In genomic region chr6:8907917-8908316, GRCm38 (mm10) we compare ENCODE assay signal across 24 mouse cellular contexts. TPM values are rescaled to one million over a fixed set of nuclear protein-coding genes. Genes with fewer than 3 reads are reported as not detected.
DNase-seq lines count a peak whose midpoint lies in the region; ATAC-seq and TF ChIP-seq lines count a peak whose summit lies in the region.
"Had no signal": no experiment of that assay in that cellular context is flagged by ENCODE, and none has a peak within 500 bp of the region (broad histone marks: within the 10 kb centered on the region; RNA-seq: fewer than 3 reads in every experiment).

No protein-coding gene starts in this region.

- H3K9ac ChIP-seq in CH12.LX (ENCODE audit: insufficient read depth, low read depth), result no peak overlapping the region
- H3K9ac ChIP-seq in embryonic facial prominence, embryonic 11.5 days (replicated peaks; ENCODE audit: low read length), result no peak overlapping the region
- H3K9ac ChIP-seq in forebrain, postnatal 0 days, result no peak overlapping the region
- H3K9ac ChIP-seq: embryonic facial prominence, embryonic 13.5 days; forebrain, embryonic 12.5 days had no signal

- H3K4me1 ChIP-seq in CH12.LX (ENCODE audit: control insufficient read depth in 1 of 2, insufficient read depth in 2 of 2), result peaks cover 8 to 40% of the 10 kb centered on the region in 2 experiments; a peak in 3 of 4 replicates
- no peaks in the 10 kb centered on the region for H3K4me1 ChIP-seq in embryonic facial prominence, embryonic 11.5 days (ENCODE audit: control insufficient read depth, insufficient read depth, low read length)
- no peaks in the 10 kb centered on the region for H3K4me1 ChIP-seq in forebrain, postnatal 0 days (ENCODE audit: insufficient read depth)
- H3K4me1 ChIP-seq: embryonic facial prominence, embryonic 13.5 days; forebrain, embryonic 12.5 days had no signal

- no peak for ATAC-seq in embryonic facial prominence, embryonic 11.5 days (replicated peaks; ENCODE audit: insufficient number of reproducible peaks, low FRiP score, low TSS enrichment, low read depth)
- ATAC-seq in forebrain, postnatal 0 days, result no peak
- ATAC-seq: CD4-positive, CD25-positive, alpha-beta regulatory T cell, adult 4 months; forebrain, embryonic 14.5 days; forebrain, embryonic 16.5 days had no signal

- H3K79me2 ChIP-seq in CH12.LX (replicated peaks; ENCODE audit: control insufficient read depth, extremely low read depth, insufficient read depth, poor library complexity, severe bottlenecking), result no peaks in the 10 kb centered on the region

- TF ChIP-seq POLR2A in CH12.LX (IDR thresholded peaks at IDR 0.05; ENCODE audit: low read depth, low read length), result no peak

- in situ Hi-C loops in CH12.LX (cut with MboI; ENCODE audit: low pct_ligation_motif_present, low pct_unique_long_range_greater_than_20kb, low sequenced_read_pairs), result no loop called here

- peak; percentile 16 for DNase-seq in A20 (ENCODE audit: low read depth, low spot score)
- peak; percentile 70 for DNase-seq in CH12.LX (ENCODE audit: extremely low read depth)
- DNase-seq in embryonic facial prominence, embryonic 11.5 days (ENCODE audit: low spot score), result peak; percentile 22
- DNase-seq in spleen, postnatal 14 days (ENCODE audit: low spot score in 2 of 2), result no peak
- DNase-seq in forebrain, postnatal 0 days, result no peak
- no peak for DNase-seq in right cerebral cortex, adult 18-20 months
- DNase-seq: adrenal gland, adult 2 months; adrenal gland, postnatal 10 days; adrenal gland, postnatal 25 days; B cell, adult 2 months; cerebellum, adult 11 months; cerebellum, adult 18-20 months; cerebellum, adult 8-10 months; cerebellum, adult 9-11 months; cerebellum, postnatal 14 days; cerebellum, postnatal 36 days; embryo, embryonic 11 days had no signal

- no peak for TF ChIP-seq CTCF in CH12.LX (conservative IDR thresholded peaks at IDR 0.05 in 1 of 2, IDR thresholded peaks at IDR 0.05 in 1 of 2; ENCODE audit: low read depth in 2 of 2, low read length in 2 of 2)
- TF ChIP-seq CTCF in forebrain, postnatal 0 days (IDR thresholded peaks at IDR 0.05; ENCODE audit: low read depth), result no peak

- no peak overlapping the region for H3K4me3 ChIP-seq in CH12.LX (replicated peaks in 1 of 3; ENCODE audit: low read depth in 2 of 3, low read length in 2 of 3, poor library complexity in 1 of 3)
- H3K4me3 ChIP-seq in embryonic facial prominence, embryonic 11.5 days (ENCODE audit: low read depth, low read length), result no peak overlapping the region
- no peak overlapping the region for H3K4me3 ChIP-seq in forebrain, postnatal 0 days (ENCODE audit: low read depth, low read length)
- H3K4me3 ChIP-seq: embryonic facial prominence, embryonic 13.5 days; forebrain, embryonic 12.5 days had no signal

- no peaks in the 10 kb centered on the region for H3K9me3 ChIP-seq in CH12.LX (replicated peaks; ENCODE audit: low read length)
- no peaks in the 10 kb centered on the region for H3K9me3 ChIP-seq in embryonic facial prominence, embryonic 11.5 days (replicated peaks; ENCODE audit: control insufficient read depth, low read length)
- H3K9me3 ChIP-seq in forebrain, postnatal 0 days (ENCODE audit: low read length), result no peaks in the 10 kb centered on the region
- H3K9me3 ChIP-seq: embryonic facial prominence, embryonic 13.5 days; forebrain, embryonic 12.5 days had no signal

- peak; percentile 67 for TF ChIP-seq EP300 in CH12.LX (IDR thresholded peaks at IDR 0.05; ENCODE audit: low read length)

- no peaks in the 10 kb centered on the region for H3K36me3 ChIP-seq in CH12.LX (replicated peaks in 1 of 2; ENCODE audit: control insufficient read depth in 1 of 2, insufficient read depth in 1 of 2, low read length in 1 of 2)
- no peaks in the 10 kb centered on the region for H3K36me3 ChIP-seq in embryonic facial prominence, embryonic 11.5 days (replicated peaks; ENCODE audit: control insufficient read depth, insufficient read depth, low read depth, low read length)
- H3K36me3 ChIP-seq in forebrain, postnatal 0 days (ENCODE audit: insufficient read depth), result no peaks in the 10 kb centered on the region
- H3K36me3 ChIP-seq: embryonic facial prominence, embryonic 13.5 days; forebrain, embryonic 12.5 days had no signal

- no peak overlapping the region for H3K27ac ChIP-seq in CH12.LX (ENCODE audit: insufficient read depth, low read depth)
- no peak overlapping the region for H3K27ac ChIP-seq in embryonic facial prominence, embryonic 11.5 days (replicated peaks; ENCODE audit: low read depth, low read length)
- no peak overlapping the region for H3K27ac ChIP-seq in forebrain, postnatal 0 days (ENCODE audit: low read depth, low read length)
- H3K27ac ChIP-seq: embryonic facial prominence, embryonic 13.5 days; forebrain, embryonic 12.5 days had no signal

- no peak for TF ChIP-seq RAD21 in CH12.LX (IDR thresholded peaks at IDR 0.05; ENCODE audit: low read depth, low read length)

- dilution Hi-C loops in CH12.LX (cut with MboI; ENCODE audit: extremely low pct_ligation_motif_present, extremely low pct_unique_long_range_greater_than_20kb, low sequenced_read_pairs), result no loop called here

- 46% methylated on average over 3 of the region's 3 CpGs for WGBS in embryonic facial prominence, embryonic 11.5 days
- WGBS in forebrain, postnatal 0 days, result 70% methylated on average over 3 of the region's 3 CpGs

- no peak overlapping the region for H3K4me2 ChIP-seq in CH12.LX (ENCODE audit: insufficient read depth, low read depth, poor library complexity, severe bottlenecking)
- H3K4me2 ChIP-seq in embryonic facial prominence, embryonic 11.5 days (ENCODE audit: low read depth, low read length), result no peak overlapping the region
- H3K4me2 ChIP-seq in forebrain, postnatal 0 days (ENCODE audit: low read depth), result no peak overlapping the region
- H3K4me2 ChIP-seq: embryonic facial prominence, embryonic 13.5 days; forebrain, embryonic 12.5 days had no signal

- H3K27me3 ChIP-seq in CH12.LX (replicated peaks), result no peaks in the 10 kb centered on the region
- no peaks in the 10 kb centered on the region for H3K27me3 ChIP-seq in embryonic facial prominence, embryonic 11.5 days (ENCODE audit: control insufficient read depth, insufficient read depth, low read length)
- no peaks in the 10 kb centered on the region for H3K27me3 ChIP-seq in forebrain, postnatal 0 days (ENCODE audit: insufficient read depth, low read length)
- H3K27me3 ChIP-seq: embryonic facial prominence, embryonic 13.5 days; forebrain, embryonic 12.5 days had no signal

TF ChIP-seq in CH12.LX, 34 proteins besides CTCF, POLR2A, EP300 and RAD21:
- TF ChIP-seq ELF1 (IDR thresholded peaks at IDR 0.05; ENCODE audit: low read depth, low read length) (no peak), ZMIZ1 (IDR thresholded peaks at IDR 0.05; ENCODE audit: low read depth, low read length) (no peak), ETS1 (conservative IDR thresholded peaks at IDR 0.05; ENCODE audit: low read depth, low read length) (peak; percentile 62), USF2 (conservative IDR thresholded peaks at IDR 0.05; ENCODE audit: low read depth, low read length) (no peak), KAT2A (IDR thresholded peaks at IDR 0.05; ENCODE audit: insufficient replicate concordance, low read length) (no peak), USF1 (IDR thresholded peaks at IDR 0.05; ENCODE audit: low read depth, low read length) (no peak), MAZ (IDR thresholded peaks at IDR 0.05; ENCODE audit: low read depth, low read length) (no peak), MYC (IDR thresholded peaks at IDR 0.05; ENCODE audit: low read depth, low read length) (no peak), IRF4 (IDR thresholded peaks at IDR 0.05; ENCODE audit: low read depth, low read length) (peak; percentile 51; the same call in 1 of the 2 replicates), SIN3A (IDR thresholded peaks at IDR 0.05; ENCODE audit: low read length) (no peak), MXI1 (IDR thresholded peaks at IDR 0.05; ENCODE audit: low read depth, low read length) (no peak), UBTF (IDR thresholded peaks at IDR 0.05; ENCODE audit: low read depth, low read length) (no peak), CHD2 (IDR thresholded peaks at IDR 0.05; ENCODE audit: low read length) (no peak), MAX (IDR thresholded peaks at IDR 0.05; ENCODE audit: low read length) (no peak), TCF12 (IDR thresholded peaks at IDR 0.05; ENCODE audit: low read depth, low read length) (0 out of 2 replicates have a peak, but pooled peaks have one; percentile 32), TBP (conservative IDR thresholded peaks at IDR 0.05; ENCODE audit: low read depth, low read length) (no peak), E2F4 (IDR thresholded peaks at IDR 0.05; ENCODE audit: insufficient replicate concordance, low read depth, low read length) (no peak), MEF2A (IDR thresholded peaks at IDR 0.05; ENCODE audit: borderline replicate concordance, low read depth, low read length) (peak; percentile 86; the same call in 1 of the 2 replicates), CHD1 (IDR thresholded peaks at IDR 0.05; ENCODE audit: low read depth, low read length) (no peak), GABPA (IDR thresholded peaks at IDR 0.05; ENCODE audit: insufficient replicate concordance, low read depth, low read length) (no peak), BHLHE40 (IDR thresholded peaks at IDR 0.05; ENCODE audit: low read depth, low read length) (peak; percentile 66), POLR2AphosphoS2 (IDR thresholded peaks at IDR 0.05; ENCODE audit: low read depth, low read length) (no peak), ZNF384 (IDR thresholded peaks at IDR 0.05; ENCODE audit: low read depth, low read length) (no peak), HCFC1 (IDR thresholded peaks at IDR 0.05; ENCODE audit: low read depth, low read length) (no peak)

RNA-seq across cellular contexts. Expression of gene Nxph1, which starts 40.3 kb away (rescaled TPM):
- total RNA-seq in CH12.LX (2012; rRNA removed) (not detected in 2 replicates), CH12.LX (2014; rRNA removed) (not detected in 2 replicates)
- polyA plus RNA-seq in CH12.LX (2012; ENCODE audit: insufficient read length, low read depth), result not detected in 2 replicates
- polyA plus RNA-seq in embryonic facial prominence, embryonic 11.5 days (2014; fragmentation: Nextera tagmentation; extraction: Ambion mirVana), result 0.79 and 1.4 TPM in 2 replicates
- total RNA-seq in forebrain, postnatal 0 days (2014; rRNA removed), result 50.4 and 59.5 TPM in 2 replicates
- polyA plus RNA-seq in forebrain, postnatal 0 days (2015; fragmentation: Nextera tagmentation; extraction: Ambion mirVana), result 67.0 and 78.8 TPM in 2 replicates
- total RNA-seq: ES-E14, MEL had no signal
- polyA plus RNA-seq: CD4-positive, CD25-positive, alpha-beta regulatory T cell, adult 4 months had no signal

Comparison
In these comparisons a context has a peak if more than half of its experiments do, and no peak if none do; other contexts are left out.
1. DNase-seq: peak in A20 (single experiment), CH12.LX (single experiment) and embryonic facial prominence, embryonic 11.5 days (single experiment); none in spleen, postnatal 14 days (0 of 2), forebrain, postnatal 0 days (single experiment) and right cerebral cortex, adult 18-20 months (single experiment).
2. RNA of gene Nxph1, which starts 40.3 kb away (polyA plus RNA-seq): 67.0 to 78.8 TPM in forebrain, postnatal 0 days; 0.79 to 1.4 TPM in embryonic facial prominence, embryonic 11.5 days and not detected in CH12.LX; every median in the first group is over 10 times any median in the second.